Mouse (Mus musculus): ENCODE results near the gene Gpi1. TPM values are rescaled to one million over a fixed set of nuclear protein-coding genes. Genes with fewer than 3 reads are reported as not detected.
"Not testable (repeated sequence)": the region's sequence is repeated elsewhere in the genome, so short reads cannot be mapped to it uniquely, and the experiment has no call there.

Gene Gpi1
- total RNA-seq, 2 experiments from 2014 or later = 657 to 693 TPM

DNA sequence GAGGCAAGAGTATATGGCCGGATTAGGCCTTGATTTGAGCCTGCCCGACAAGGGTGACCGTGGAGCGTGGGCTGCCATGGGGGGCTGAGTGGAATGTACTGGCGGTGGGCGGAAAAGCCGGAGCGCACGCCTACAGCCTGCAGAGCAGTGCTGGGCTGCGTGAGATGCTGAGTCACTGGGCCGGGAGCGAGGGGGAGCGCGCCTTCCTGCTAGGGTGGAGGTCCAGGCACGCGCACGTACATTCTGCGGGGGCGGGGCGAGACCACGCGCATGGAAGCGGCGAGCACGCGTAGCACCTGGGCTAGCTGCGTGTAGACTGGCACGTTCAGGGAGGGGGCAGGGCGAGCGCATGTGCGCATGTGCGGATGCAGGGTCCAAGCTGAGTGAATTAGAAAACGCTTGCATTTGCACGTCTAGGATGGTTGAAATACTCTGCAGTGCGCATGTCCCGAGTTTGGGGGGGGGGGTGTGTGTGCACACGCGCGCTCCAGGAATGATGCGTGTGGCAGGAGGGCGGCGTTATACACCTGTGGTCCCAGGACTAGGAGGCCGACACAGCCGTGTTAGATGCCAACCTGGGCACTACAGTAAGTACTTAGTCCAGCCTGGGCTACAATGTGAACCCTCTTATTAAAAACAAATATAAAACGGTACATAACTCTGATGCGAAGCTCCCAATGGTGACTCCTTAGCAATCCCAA is 3.9 kb upstream of the Gpi1 start:
- intact Hi-C loops (cut with DNase I) = no loop called here
- peak; percentile 100 for DNase-seq (ENCODE audit: low spot score in 2 of 2)

DNA sequence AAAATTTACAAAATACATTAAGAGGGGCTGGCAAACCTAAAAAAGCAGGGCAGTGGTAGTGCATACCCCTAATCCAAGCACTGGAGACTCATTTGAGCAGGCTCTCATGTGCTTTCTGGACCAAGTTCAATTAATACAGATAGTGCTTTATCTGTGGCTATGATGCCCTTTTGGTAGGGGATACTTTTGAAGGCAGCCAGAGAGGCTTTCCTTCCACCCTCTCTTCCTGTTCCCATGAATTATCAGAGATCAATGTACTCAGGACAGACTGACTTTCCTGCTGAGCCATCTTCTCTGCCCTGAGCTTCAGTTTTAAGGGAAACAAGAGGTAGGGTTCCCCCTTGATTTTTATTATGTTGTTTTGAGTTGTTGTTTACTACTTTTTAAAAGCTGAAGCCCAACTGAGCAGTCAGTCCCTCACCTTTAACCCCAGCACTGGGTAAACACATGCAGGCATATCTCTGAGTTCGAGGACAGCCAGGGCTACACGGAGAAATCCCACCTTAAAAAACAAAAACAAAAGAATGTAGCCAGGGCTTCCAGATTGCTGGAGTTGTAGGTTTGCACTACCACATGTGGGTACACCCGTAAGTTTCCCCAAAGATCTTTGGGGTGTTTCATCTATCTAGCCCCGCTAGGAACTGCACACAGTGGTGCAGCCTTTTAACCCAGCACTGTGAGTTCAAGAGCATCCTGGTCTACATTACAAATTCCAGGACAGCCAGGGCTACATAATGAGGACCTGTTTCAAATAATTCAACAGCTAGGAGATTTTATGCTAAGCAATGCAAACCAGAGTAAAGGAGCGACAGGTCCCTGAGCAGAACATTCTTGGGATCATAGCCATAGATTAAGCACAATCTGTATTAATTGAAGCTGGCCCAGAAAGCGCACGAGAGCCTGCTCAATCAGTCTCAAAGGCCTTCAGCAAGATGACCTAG is 2.9 kb upstream of the Gpi1 start:
- intact Hi-C loops (cut with DNase I) = no loop called here
- no peak for DNase-seq (ENCODE audit: low spot score in 2 of 2)

GRCm38 (mm10) chr7:34229691-34230111 is 435 bp downstream of the Gpi1 start:
- intact Hi-C loops (cut with DNase I) = no loop called here
- peak; percentile 75 to 77 for DNase-seq (ENCODE audit: low spot score in 2 of 2)

GRCm38 (mm10) chr7:34229153-34229552 is 983 bp downstream of the Gpi1 start:
- intact Hi-C loops (cut with DNase I) = no loop called here
- peak in 1 of 2 experiments; percentile 20 for DNase-seq (ENCODE audit: low spot score in 2 of 2)

DNA sequence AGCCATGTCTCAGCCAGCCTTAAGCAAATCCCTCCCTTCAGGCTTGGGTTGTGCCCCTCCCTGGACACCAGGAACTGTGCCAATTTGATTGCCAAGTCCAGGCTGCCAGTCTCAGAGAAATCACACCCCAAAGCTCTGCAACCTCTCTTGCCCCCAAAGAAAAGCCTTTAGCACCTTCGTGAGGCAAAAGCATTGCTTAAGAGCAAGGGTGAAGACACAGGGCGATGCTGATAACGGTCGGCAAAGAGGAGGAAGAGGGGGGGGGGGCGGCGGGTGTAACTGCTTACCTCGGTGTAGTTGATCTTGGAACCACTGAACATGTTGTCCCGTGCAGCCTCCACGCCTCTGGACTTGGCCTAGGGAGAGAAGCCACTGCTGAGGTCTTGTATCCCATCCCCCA is 1.5 kb downstream of the Gpi1 start:
- DNase-seq (ENCODE audit: low spot score in 2 of 2) = no peak
- intact Hi-C loops (cut with DNase I) = no loop called here

DNA sequence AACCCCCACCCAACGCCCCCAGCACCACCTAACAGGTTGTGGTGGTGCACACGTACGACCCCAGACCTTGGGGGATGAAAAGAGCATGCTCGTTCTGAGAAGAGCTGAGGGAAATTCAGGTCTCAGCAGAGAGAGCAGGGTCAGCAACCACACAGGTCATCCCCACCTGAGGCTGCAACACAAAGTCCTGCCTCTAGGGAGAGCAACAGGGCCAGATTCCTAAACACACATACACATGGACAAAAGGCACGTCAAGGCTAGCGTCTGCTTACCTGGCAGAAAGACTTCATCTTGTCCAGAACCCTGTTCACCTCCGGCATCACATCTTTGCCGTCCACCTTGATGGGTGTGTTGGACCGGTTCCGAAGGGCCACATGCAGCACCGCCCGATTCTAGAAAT is 3.3 kb downstream of the Gpi1 start:
- intact Hi-C loops (cut with DNase I) = no loop called here
- DNase-seq (ENCODE audit: low spot score in 2 of 2) = no peak

- intact Hi-C loops (cut with DNase I) = no loop called here
- DNase-seq (ENCODE audit: low spot score in 2 of 2) = peak; percentile 54 to 65
Measured at GRCm38 (mm10) chr7:34226086-34226485, 4.0 kb downstream of the Gpi1 start.

DNA sequence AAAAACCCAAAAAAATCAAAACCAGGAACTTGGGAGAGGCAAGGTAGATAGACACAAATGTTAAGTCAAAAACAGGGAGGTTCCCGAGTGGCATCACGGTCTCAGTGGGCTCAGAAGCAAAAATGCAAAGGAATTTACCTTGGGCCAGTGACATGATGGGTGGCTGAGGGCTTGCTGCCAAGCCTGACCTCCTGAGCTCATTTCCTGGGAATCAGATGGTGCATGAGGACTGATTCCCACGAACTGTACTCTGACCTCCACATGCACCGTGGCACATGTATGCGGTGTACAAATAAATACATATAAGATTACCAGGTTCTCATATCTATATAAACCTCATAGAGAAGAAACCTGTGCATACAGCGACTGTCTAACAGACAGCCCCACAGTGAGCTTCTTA is 5.8 kb downstream of the Gpi1 start:
- intact Hi-C loops (cut with DNase I) = no loop called here
- no peak for DNase-seq (ENCODE audit: low spot score in 2 of 2)

GRCm38 (mm10) chr7:34222340-34222739 is 7.8 kb downstream of the Gpi1 start:
- no peak for DNase-seq (ENCODE audit: low spot score in 2 of 2)
- intact Hi-C loops (cut with DNase I) = no loop called here

DNA sequence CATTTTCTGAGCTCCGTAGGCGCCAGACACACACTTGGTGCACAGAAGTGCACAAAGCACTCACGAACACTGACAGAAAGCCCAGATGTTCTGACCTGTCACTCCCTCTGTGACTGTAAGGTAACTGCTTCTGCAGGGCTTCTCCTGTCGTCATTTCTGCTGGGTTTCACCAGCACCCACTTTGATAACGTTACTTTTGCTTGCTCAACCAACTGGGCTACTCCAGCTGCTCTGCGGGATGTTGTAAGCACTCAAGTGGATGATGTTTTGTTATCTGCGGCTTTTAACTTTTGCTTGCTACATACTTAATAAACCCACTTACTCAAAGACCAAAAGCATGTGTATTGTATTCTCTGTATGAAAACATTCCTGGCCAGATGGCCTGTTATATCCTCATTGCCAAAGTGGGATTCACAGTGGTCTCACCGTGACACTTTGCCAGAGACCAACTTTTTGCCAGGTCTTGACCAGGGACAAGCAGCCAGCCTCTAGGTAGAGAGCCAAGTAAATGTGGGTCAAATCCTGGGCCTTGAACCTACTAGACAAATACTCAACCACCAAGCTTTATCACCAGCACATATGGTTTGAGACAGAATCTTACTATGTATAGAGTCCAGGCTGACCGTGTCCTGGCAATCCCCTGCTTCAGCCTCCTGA is 8.4 kb downstream of the Gpi1 start:
- DNase-seq (ENCODE audit: low spot score in 2 of 2) = no peak
- intact Hi-C loops (cut with DNase I) = no loop called here

DNA sequence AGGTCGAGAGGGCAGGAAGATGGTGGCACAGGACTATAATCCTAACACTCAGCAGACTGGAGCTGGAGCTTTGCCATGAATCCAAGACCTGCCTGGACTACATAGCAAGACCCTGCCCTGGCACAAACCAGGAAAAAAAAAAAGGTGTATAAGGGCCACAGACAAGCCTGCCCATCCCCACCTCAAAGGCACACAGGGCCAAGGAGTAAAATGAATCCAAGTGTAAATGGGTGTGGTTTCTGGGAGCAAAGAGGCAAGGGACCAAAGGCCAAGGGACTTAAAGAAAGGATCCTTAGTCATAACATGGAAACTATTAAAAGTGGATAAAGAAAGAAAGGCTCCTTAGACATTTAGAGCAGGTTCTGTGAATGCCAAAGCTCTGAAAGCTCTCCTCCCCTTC is 11.6 kb downstream of the Gpi1 start:
- intact Hi-C loops (cut with DNase I) = no loop called here
- DNase-seq (ENCODE audit: low spot score in 2 of 2) = no peak

DNA sequence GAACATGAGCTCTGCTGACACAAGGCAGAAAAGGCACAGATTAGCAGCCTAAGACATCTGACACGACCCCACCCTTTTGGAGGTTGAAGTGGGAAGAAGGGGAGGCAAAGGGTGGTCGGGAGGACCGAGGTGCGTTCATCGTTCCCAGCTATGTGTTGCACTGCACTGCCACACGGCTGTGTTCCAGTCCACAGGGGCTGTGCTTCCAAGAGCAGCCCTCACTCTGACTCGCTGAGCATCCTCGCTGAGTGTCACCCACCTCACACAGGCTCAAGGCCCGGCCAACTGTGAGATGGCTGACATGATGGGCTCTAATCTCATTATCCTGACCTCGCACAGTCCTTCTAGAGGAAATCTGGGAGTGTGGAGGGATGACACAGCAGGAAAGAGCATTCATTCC is 13.7 kb downstream of the Gpi1 start:
- intact Hi-C loops (cut with DNase I) = no loop called here
- DNase-seq (ENCODE audit: low spot score in 2 of 2) = no peak

DNA sequence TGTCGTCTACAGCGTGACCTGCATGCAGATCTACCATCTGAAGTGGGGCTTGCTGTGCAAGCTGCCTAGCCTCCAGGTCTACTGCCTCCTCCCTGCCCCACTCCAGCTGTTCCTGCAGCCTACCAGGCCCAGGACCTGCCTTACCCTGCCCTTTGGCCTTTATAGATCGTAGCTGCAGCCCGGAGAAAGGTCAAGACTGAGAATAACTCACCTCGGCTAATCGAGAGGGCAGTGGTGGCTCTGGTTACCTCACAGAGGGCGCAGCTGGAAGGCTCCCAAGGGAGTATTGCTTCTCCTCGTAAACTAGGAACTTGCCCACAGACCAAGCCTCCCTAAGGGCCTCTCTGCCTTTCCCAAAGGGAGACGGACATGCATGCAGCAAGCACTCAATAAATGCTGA is 14.7 kb downstream of the Gpi1 start:
- DNase-seq (ENCODE audit: low spot score in 2 of 2) = no peak
- intact Hi-C loops (cut with DNase I) = no loop called here

DNA sequence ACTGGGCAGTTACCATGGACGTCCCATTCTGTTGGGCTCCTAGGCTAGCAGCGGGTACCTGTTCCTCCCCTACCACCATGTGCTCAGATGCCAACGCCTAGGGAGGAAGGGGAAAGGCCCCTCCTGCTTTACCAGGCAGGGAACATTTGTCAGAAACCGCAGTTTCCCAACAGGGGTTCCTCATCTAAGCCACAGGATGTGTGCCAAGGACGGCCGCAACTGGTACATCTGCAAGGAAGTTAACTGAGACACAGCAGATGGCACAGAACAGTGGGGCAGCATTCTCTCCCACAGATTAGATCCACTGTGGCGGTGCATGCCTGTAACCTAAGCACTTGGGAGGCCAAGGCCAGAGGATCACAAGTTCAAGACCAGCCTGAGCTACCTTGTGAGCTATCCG is 15.5 kb downstream of the Gpi1 start:
- intact Hi-C loops (cut with DNase I) = no loop called here
- DNase-seq (ENCODE audit: low spot score in 2 of 2) = peak in 1 of 2 experiments; percentile 36

DNA sequence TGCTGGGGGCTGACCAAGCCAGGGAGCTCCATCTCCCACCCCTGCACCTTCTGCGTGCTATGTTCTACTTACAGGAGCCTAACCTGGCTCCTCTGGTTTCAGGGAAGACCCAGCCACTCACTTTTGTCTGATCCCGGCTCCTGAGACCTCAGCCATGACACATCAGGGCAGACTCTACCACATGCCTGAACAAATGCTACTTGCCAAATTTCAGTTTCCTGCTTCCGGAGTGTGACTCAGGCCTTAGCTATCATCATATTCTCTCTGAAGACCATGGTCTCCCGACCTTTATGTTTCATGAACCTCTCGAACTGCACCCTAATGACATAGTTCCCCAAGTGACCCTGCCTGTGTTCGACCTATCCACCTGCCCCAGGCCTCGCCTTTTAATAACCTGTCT is 16.9 kb downstream of the Gpi1 start:
- intact Hi-C loops (cut with DNase I) = no loop called here
- no peak for DNase-seq (ENCODE audit: low spot score in 2 of 2)

GRCm38 (mm10) chr7:34208027-34208745 is 21.9 kb downstream of the Gpi1 start:
- intact Hi-C loops (cut with DNase I) = no loop called here
- DNase-seq (ENCODE audit: low spot score in 2 of 2) = no peak

DNA sequence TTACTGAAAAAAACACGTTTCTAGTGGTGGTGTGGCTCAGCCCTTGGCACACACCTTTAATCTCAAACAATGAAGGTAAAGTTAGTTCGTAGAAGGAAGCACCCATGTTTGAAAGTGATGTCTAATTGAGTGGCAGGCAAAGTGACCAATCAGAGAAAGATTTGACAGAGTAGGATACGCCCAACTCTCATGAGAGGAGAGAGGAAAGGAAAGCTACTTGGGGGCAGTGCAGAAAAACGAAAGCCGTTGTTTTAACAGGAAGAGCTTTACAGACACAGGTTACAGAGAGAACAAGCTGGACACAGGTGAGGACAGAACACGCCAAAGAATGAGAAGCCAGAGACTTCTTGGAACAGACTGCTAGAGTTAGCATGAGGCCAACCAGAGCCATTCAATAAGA is 23.8 kb downstream of the Gpi1 start:
- intact Hi-C loops (cut with DNase I) = no loop called here
- no peak for DNase-seq (ENCODE audit: low spot score in 2 of 2)

- intact Hi-C loops (cut with DNase I); DNase-seq (ENCODE audit: low spot score in 2 of 2): not testable (repeated sequence)
Measured at GRCm38 (mm10) chr7:34202147-34202546, 28.0 kb downstream of the Gpi1 start.

- intact Hi-C loops (cut with DNase I) = no loop called here
- DNase-seq (ENCODE audit: low spot score in 2 of 2) = no peak
Measured at GRCm38 (mm10) chr7:34200829-34201228, 29.3 kb downstream of the Gpi1 start.

DNA sequence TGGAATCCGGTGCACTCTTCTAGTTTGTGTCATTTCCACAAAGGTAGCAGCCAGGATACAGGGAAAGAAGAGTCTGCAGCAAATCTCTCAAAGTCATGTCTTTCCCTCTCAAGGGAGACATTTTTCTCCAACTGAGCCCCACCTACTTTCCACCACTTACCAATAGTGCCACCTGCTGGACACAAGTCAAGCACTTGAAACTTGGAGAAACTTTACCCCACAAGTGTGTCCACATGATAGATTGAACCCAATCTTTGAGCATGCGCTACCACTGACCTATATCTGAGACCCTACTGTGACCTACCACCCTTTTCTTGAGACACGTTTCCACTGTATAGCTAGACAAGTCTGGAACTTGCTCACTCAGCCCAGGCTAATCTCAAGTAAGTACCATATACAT is 31.8 kb downstream of the Gpi1 start:
- intact Hi-C loops (cut with DNase I) = no loop called here
- DNase-seq (ENCODE audit: low spot score in 2 of 2) = peak; percentile 20 to 27

Measured in left cerebral cortex, postnatal 25 days (tissue).